Mouse (Mus musculus): Measurements from ENCODE around the gene Dse.
"Not testable (repeated sequence)": the region's sequence is repeated elsewhere in the genome, so short reads cannot be mapped to it uniquely, and the experiment has no call there.

Gene Dse

DNA sequence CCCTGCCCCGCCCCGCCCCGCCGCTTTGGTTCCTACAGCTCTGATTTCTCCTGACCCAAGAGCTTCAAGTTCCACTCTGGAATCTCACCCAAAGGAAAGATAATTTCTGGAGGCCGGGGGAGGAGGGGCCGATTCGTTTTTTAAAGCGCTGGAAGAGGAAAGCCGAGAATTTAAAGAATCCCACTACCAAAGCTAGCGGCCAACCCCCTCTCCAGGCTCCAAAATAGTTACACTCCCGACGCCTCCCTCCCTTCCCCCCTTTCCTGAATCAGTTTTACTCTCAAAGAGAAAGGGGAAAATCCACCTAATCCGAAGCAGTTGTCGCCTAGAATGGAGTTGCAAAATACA lies at the start of gene Dse:
TSS of gene Dse (minus strand) at position 213 of the 348 bp plus-strand sequence.
- no peak for DNase-seq (ENCODE audit: low read depth, low spot score)

DNA sequence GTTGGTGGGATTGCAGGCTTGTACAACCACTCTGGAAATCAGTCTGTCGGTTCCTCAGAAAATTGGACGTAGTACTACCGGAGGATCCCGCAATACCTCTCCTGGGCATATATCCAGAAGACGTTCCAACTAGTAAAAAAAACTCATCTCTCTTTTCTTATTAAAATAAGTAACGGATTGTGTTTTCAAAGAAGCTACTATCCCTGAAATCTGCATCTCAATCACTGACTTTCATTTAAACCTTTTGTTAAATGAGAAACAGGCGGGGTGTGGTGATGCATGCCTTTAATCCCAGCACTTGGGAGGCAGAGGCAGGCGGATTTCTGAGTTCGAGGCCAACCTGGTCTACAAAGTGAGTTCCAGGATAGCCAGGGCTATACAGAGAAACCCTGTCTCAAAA lies 45.3 kb upstream of the Dse start:
- not testable (repeated sequence) for DNase-seq (ENCODE audit: low read depth, low spot score)

DNA sequence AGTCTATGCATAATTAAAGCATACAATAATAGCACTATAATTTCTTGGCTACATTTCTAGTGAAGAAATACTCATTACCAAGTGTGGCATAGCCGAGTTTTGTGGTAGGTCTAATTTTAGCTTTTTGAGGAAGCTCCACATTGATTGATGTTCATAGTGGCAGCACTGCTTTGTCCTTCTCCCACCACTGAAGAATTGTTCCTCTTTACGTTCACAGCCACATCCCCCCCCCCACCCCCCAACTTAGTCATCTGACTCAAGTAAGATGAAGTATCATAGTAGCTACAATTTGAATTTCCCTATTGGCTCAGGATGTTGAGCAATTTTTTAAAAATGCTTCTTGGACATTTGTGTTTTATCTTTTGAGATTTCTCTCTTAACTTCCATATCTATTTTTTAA lies 42.1 kb upstream of the Dse start:
- DNase-seq (ENCODE audit: low read depth, low spot score) = no peak

DNA sequence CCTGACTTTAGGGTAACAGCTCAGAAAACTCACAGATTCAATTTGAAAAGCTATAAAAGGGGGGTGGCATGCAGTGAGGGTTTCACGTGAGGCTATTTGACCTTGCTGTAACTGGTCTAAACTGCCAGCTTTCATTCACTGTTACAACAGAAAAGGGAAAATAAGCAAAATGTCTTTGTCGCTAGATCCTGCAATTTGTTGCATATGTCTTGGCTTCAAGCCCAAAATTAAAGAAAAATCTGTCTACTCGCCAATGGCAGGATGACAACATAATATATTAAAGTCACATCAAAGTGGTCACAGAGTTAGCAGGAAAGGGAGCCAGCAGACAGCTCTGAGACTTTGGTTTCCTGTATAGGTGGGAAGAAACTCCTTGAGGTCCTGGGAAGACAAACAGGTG lies 40.2 kb upstream of the Dse start:
- no peak for DNase-seq (ENCODE audit: low read depth, low spot score)

DNA sequence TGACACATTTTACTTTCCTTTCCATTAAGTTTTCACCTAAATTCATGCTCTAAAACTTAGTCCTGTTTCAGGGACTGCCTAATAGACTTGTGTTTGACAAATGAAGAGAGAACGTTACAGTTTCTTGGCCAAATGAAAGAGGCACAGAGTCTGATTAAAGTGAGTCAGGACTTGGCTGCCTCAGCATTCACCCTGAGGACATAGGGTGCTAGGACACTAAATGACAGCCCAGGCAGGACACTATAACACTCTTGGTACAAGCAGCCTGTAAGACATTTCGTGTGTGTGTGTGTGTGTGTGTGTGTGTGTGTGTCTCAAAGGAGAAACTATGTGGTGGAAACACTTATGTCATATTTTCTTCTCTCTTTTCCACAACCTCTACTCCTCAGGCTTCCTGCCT lies 38.6 kb upstream of the Dse start:
- DNase-seq (ENCODE audit: low read depth, low spot score) = no peak

DNA sequence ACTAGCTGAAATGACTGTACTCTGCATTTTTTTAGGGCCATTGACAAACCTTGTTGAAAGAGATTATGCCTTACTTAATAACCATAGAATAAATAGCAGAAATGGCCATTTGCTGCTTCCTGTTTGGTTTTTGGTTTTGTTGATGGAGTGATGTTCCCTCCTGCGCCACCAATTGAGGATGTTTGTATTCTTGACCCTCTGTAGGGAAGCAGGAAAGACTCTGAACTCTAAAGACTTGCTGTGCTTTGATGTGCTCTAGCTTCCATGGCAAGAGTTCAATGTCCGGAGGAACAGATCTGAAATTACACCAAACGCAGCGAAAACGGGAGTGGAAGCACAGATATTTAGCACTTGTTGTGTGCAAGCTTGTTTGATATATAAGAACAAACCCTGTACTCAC lies 37.2 kb upstream of the Dse start:
- DNase-seq (ENCODE audit: low read depth, low spot score) = no peak

DNA sequence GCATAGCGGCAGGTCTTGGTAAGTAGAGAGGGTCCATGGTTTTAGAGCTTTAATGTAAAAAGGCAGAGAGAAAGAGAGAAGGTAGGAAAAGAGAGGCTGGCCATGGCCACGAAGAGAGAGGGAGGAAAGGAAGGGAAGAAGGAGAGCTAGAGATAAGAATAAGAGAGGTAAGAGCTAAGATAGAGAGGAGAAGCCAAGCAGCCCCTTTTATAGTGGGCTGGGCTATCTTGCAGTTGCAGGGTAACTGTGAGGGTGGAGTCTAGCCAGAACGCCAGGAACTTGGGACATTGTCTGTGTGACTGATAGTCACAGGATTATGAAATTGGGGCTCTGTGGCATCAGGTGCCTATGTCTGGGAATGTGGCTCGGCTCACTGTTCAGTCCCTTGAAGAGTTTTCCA lies 31.0 kb upstream of the Dse start:
- no peak for DNase-seq (ENCODE audit: low read depth, low spot score)

DNA sequence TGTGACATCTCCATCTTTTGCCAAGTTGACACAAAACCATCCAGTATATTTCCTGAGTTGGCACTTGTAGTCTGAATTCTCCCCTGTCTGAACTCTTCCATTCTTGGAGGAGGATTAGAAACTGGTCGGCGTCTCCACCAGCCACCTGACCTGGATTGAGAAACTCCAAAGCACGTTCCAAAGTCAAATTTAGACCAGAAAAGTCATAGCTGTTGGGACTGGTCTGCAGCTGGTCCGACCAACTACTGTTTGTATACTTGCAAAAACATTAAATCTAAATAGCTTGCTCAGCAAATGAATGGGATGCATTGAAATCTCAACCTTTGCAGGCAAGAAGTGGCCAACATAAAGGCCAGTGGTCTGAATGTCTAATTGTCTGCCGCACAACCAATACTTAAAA lies 29.1 kb upstream of the Dse start:
- no peak for DNase-seq (ENCODE audit: low read depth, low spot score)

DNA sequence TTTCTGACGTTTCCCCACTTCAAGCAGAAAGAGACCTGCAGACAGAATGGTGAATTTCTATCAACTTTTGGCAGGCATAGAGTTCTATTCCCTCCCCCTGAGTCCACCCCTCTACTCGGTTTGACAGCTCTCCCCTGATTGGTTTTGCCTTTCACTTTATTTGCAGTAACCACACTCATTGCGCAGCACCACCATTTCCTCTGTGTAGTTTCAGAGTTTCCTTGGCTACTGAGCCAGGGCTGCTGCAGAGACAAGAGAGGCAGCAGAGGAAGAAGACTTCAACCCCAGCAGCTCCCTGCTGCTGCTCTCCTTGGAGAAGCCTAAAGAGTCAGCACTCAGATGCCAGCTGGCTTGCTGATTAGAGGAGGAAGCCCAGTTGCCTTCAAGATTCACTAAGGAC lies 27.9 kb upstream of the Dse start:
- no peak for DNase-seq (ENCODE audit: low read depth, low spot score)

DNA sequence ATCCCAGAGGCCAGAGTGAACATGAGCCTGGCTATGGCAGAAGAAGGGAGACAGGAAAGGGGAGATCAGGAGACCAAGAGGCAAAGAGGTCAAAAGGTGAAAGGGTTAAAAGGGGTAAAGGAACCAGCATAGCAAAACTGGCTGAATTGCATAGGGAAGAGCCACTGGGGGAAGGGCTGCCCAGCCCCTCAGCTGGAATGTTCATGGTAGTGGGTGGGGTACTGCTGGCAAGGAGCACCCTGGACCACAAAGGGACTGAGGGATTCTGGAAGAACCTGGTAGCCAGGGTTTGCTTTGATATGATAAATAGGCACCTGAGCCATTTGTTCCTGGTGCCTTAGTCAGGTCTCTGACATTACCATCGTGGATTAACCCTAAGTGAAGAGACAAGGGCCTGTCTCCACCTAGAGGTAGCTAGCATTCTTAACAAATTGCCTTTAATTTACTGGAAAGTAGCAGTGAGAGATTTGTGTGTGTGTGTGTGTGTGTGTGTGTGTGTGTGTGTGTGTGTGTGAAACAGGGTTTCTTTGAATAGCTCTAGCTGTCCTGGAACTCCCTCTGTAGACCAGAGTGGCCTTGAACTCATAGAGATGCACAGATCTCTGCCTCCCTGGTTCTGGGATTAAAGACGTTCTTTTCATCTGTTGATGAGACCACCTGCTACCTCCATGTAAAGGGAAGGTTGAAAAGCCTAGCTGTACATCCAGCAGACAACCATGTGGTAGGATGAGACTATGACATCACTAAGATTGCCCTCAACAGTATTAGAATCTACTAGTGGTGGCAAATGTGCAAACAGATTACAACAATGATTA lies 26.6 kb upstream of the Dse start:
- no peak for DNase-seq (ENCODE audit: low read depth, low spot score)

DNA sequence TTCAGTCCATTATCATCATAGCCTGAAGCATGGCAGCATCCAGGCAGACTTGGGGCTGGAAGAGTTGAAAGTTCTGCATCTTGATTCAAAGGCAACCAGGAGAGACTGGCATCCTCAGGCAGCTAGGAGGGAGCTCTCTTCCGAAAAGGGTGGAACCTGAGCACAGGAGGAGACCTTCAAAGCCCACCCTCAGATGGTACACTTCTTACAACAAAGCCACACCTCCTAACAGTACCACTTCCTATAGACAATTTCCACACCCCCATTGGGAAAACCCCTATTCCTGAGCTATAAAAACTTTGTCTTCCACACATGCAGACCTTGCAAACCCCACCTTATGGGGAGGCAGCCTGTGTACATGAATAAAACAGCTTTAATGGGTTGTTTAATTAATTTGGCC lies 25.9 kb upstream of the Dse start:
- DNase-seq (ENCODE audit: low read depth, low spot score) = no peak

DNA sequence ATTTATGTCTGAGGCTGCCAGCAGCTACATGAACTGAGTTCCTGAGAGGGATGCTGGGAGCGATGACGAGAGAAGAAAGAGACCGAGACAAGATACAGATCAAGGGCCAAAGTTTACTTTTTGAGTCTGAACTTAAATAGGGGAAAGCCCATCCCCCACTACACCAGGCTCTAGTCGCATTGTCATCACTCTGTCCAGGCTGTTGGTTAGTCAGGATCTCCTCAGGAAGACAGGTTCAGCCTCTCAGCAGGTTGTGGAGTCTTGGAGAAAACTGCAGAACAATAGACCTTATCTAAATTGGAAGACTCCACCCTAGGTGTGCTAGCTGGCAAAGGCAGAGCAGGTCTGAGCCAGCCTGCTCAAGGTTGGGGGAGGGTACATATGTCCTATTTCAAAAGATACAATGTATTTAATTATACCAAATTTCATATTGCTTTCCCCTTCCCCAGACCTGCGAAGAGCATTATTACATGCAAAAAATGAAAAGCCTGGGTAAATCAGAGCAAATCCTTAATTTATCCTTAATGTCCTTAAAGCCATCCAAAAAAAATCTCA lies 22.7 kb upstream of the Dse start:
- no peak for DNase-seq (ENCODE audit: low read depth, low spot score)

DNA sequence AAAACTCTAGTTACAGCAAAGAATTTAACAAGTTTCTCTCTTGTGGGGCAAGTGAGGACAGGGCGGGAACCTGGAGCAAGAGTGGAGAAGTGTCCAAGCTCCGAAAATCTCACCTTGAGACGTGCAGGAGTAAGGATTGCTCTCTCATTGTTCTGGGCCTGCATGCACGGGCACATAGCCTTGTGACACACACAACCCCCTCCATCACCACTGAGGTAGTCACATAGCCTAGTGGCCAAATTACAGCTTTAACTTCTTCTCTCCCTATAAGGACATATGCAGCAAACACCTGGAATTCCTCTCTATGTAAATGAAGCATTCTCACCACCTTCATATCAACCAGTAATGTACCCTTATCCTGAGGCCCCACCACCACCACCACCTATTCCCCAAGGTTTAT lies 22.0 kb upstream of the Dse start:
- DNase-seq (ENCODE audit: low read depth, low spot score) = no peak

DNA sequence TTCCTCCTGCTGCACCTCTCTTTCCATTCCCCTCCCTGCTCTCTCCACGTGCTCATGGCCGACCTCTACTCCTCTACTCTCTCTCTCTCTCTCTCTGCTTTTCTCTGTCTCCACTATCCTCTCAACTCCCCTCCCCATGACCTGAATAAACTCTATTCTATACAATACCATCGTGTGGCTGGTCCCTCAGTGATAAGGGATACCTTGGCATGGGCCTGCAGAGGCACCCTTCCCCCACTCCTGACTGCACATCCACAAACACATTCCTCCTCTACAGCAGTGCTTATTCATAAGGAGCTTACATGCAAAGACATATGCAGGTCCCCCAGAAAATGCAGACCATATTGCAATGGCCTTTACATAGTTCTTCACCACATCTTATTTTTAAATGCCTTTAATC lies 16.1 kb upstream of the Dse start:
- no peak for DNase-seq (ENCODE audit: low read depth, low spot score)

DNA sequence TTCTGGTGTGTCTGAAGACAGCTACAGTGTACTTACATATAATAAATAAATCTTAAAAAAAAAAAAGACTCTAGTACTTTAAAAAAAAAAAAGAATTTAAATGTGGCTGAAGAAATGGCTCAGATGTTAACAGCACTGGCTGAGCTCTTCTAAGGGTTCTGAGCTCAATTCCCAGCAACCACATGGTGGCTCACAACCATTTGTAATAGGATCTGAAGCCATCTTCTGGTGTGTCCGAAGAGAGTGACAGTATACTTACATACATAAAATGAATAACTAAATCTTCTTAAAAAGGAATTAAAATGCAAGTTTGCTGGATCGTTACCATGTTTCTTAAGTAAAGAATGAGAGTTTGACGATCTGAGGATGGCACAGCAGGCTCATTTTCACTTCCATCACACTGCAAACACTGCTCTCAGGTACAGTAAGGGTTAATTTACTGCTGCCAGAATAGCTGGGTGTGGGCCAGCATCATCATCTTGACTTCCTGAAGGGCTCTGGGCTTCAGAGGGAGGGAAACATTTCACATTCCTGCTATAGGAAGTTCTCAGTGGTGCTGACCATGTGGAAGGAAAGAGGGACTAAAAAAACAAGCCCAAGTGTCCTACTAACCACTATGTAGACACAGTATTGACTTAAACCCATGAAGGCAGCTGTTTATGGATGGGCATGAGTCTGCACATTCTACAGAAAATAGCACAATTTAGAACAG lies 14.6 kb upstream of the Dse start:
- DNase-seq (ENCODE audit: low read depth, low spot score) = no peak

DNA sequence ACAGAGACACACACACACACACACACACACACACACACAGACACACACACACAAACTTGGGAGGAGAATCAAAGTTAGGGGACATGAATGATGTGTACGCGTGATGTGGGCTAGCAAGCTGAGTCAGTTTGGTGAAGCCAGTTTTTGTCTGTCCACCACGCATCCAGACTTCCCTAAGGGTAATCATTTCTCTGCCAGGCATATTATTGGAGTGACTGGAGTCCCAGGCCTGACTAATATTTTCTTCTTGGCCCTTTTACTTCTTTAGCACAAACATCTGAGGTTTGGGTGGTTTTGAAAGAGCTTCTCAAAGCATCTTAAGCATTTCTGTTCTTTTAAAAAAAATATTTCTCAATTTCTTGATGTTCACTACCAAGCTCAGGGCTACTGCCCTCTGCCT lies 10.7 kb upstream of the Dse start:
- DNase-seq (ENCODE audit: low read depth, low spot score) = no peak

DNA sequence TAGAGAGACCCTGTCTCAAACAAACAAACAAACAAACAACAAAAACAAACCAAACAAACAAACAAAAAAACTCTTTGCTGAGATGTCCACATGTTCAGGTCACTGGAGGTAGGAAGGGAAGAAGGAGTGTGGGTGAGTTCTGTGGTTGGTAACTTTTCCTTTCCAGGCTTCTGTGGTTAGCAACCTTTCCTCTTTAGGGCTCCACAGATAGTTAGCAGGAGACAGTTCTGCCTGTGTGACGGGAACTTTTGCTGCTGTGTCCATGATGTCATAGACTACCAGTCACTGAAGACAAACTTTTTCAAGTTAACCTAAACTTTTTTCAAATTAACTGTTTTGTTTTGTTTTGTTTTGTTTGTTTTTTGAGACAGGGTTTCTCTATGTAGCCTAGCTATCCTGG lies 8.2 kb upstream of the Dse start:
- DNase-seq (ENCODE audit: low read depth, low spot score) = no peak

DNA sequence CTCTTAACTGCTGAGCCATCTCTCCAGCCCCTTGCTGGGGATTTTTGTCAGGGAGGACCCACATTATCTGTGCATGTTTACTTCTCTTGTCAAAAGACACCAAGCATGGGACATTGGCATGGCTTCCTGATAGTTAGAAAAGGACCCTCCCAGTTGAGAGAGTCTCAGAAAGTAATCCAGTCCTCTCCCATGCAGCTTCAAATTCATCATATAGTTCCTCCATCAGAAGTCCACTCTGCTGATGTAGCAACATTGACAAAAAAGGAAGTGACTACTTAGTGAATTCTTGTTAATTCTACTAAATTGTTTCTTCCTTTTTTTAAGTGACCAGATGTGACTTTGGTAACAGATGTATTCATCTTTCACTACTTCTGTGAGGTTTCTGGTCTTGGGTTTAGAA lies 2.4 kb upstream of the Dse start:
- DNase-seq (ENCODE audit: low read depth, low spot score) = no peak

DNA sequence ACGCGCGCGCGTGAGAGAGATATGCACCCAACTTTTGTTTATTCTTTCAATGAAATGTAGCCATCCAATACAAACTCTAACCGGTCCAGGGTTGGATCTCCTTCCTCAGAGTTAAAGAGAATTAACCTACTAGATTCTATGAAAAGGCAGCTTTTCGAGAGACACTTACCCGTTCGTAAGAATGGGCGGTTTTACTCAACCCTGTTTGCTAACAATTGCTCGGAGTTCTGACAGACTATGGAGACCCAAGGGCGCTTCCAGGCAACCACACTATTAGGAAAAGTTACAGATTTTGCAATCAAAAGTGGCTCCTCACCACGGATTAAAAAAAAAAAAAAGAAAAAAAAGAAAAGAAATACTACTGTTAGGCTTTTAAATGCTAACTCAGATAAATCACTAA lies 516 bp upstream of the Dse start:
- DNase-seq (ENCODE audit: low read depth, low spot score) = no peak

DNA sequence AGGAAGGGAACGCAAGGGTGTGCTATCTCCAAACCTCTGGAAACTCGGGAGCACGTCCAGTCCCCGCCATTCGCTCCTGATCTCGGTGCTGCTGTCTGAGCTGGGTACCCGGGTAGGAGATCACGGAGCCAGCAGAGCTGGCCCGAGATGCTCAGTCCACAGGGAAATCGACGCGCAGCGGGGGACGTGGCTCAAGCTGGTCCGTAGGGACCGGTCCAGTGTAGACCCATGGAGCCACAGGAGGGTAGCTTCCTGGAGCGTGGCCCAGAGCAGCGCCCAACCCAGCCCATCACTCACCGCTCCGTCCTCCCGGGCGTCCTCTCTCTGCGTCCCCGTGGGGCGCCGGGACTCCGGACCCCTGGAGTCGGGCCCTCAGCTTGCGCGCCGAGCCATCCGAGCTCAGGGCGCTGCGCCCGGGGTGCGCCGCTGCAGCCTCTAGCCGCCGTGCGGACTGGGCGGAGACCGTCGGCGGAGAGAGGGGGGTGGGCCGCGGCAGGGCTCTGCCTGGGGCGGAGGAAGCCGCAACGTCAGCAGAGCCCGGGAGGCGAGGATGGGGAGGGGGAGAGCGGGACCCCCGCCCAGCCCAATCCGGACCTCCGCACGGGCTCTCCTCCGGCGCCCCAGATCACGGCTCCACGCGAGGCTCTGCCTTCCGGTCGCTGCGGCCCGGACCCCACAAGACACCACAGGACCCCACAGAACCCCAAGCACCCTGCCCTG lies 572 bp downstream of the Dse start:
- no peak for DNase-seq (ENCODE audit: low read depth, low spot score)

DNA sequence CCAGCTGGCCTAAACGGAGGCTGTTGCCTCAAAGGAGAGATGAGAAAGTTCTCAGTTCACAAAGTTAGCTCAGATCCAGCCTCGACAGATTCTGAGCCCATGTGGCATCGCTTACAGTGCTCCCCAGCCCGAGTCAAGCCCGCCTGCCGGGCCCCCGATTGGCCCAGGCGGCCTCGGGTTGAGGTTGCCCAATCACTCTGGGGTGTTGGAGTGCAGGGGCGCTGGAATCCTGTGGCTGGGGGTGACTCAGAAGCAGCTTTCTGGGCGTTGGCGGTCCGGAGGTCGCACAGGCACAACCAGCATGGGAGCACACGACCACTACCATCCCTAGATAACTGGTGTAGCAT lies 1.1 kb downstream of the Dse start:
- no peak for DNase-seq (ENCODE audit: low read depth, low spot score)

DNA sequence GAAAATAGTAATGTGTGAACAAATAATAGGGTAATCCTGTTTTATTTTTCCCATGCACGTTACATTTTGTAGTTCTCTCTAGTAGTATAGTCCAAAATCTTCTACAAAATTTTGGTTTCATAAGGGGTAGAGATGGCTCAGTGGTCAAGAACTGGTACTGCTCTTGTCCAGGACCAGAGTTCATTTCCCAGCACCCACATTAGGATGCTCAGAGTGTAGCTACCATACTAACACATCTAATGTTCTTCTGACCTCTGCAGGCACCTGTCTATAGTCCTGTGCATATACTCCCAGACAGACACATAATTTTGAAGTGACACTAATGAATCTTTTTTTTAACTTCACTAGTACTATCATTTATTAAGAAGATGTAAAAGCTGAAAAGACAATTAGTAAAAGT lies 1.7 kb downstream of the Dse start:
- DNase-seq (ENCODE audit: low read depth, low spot score) = no peak

DNA sequence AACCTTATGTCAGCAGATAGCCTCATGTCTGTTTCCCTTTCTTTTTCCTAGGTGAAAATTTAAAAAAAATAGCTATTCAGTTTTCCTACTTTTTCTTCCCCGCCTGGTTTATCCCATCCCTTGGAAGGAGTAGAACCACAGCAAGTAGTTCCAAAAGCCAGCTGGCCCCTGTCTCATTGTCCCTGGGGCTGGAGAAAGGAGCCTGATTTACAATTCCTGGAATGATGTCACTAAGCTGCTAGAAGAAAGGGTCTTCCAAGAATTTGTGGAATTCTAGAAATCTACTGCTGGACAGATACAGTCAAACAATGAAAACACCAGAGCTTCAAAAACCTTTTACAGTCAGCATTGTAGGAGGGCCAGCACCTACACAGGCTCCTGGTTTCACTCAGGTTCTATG lies 6.8 kb downstream of the Dse start:
- no peak for DNase-seq (ENCODE audit: low read depth, low spot score)

Measured in c-Kit-negative CD71-positive TER-119-positive erythroid progenitor cells, embryonic 14.5 days (primary cell).